Mouse (Mus musculus): ENCODE measurements around the gene Rbpjl. TPM values are rescaled to one million over a fixed set of nuclear protein-coding genes. Genes with fewer than 3 reads are reported as not detected.

Gene Rbpjl
- polyA plus RNA-seq, 1 experiment from 2014 or later, result 0.15 TPM

DNA sequence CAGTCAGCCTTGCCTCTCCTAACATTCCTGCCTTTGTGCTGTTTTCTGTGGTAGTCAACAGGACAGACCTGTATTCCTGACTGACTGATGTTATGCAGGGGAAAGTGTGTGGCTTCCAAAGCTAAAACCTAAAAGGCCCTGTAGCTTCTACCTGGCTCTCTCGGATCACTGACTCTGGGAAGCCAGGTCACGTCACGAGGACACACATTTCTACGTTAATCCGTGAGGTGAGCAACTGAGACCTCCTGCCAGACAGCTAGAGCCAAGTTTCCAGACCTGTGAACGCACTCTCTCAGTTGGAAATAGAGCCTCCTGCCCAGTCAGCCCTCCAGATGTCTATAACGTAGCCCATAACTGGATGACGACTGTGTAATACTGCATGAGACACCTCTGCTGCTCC, 19.0 kb downstream of the Rbpjl start:
- Histone ChIP-seq H3K27me3 (no peaks in the 10 kb centered on the region), H3K9ac (replicated peaks) (no peak overlapping the region), H3K4me2 (replicated peaks) (no peak overlapping the region), H3K4me3 (no peak overlapping the region), H3K9me3 (0 out of 2 replicates have a peak, but pooled peaks cover 2% of the 10 kb centered on the region), H3K27ac (replicated peaks) (no peak overlapping the region), H3K36me3 (no peaks in the 10 kb centered on the region), H3K4me1 (no peaks in the 10 kb centered on the region)
- ATAC-seq (ENCODE audit: low FRiP score, low read depth), result no peak
- 81% methylated on average over 8 of the region's 8 CpGs for WGBS

DNA sequence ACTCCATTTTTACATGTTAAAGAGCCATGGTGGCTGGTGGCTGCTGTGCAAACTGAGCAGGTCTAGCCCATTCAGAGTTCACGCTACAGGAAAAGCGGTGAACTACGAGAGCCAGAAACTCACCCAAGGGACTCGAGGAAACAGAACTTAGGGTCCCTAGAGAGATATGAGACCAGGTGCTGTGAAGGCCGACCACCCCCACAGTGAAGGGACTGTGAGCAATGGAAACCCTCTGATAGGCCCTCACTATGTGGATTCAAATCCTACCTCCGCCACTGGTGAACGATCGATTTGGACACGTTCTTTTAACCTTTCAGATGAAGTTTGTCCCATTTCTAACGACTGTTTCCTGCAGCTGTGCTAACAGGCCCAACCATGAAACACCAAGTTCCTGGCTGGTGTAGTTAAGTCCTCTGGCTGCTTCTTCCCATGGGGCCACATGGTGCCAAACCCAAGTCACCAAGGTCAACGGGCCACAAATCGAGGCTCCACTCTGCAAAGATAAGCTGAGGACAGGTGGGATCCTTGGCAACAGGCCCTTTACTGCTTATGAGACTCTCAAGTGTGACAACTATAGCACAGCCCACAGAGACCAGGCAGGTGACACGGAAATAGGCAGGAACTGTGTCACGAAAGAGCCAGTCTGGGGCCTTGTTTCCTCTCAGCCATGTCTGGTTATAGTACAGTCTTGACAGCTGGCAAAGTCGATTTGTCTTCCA, 19.9 kb downstream of the Rbpjl start:
- Histone ChIP-seq H3K27me3 (no peaks in the 10 kb centered on the region), H3K4me3 (no peak overlapping the region), H3K9ac (replicated peaks) (no peak overlapping the region), H3K27ac (replicated peaks) (no peak overlapping the region), H3K4me2 (replicated peaks) (no peak overlapping the region), H3K9me3 (0 out of 2 replicates have a peak, but pooled peaks cover 2% of the 10 kb centered on the region), H3K4me1 (no peaks in the 10 kb centered on the region), H3K36me3 (no peaks in the 10 kb centered on the region)
- 91% methylated on average over 15 of the region's 15 CpGs for WGBS
- ATAC-seq (ENCODE audit: low FRiP score, low read depth), result no peak

DNA sequence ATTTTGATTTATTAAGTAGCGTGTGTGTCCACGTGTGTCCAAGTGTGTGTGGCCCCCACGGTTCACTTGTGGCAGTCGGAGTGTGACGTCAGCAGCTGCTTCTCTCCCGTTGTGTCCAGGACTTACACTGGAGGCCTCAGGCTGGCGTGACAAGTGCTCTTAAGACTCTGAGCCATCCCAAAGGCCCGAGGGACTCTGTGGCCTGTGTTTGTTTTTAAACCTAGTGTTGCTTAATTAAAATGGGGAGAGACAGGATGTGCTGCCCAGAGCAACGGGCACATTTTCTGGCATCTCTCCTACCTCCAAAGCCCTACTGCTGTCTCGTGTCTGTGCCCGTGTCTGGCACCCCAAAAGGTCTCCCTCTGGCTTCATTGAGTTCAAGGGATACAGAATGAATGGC, 20.5 kb downstream of the Rbpjl start:
- Histone ChIP-seq H3K9me3 (0 out of 2 replicates have a peak, but pooled peaks cover 2% of the 10 kb centered on the region), H3K4me3 (no peak overlapping the region), H3K4me1 (no peaks in the 10 kb centered on the region), H3K27ac (replicated peaks) (no peak overlapping the region), H3K27me3 (no peaks in the 10 kb centered on the region), H3K36me3 (no peaks in the 10 kb centered on the region), H3K9ac (replicated peaks) (no peak overlapping the region), H3K4me2 (replicated peaks) (no peak overlapping the region)
- no peak for ATAC-seq (ENCODE audit: low FRiP score, low read depth)
- 92% methylated on average over 11 of the region's 11 CpGs for WGBS

DNA sequence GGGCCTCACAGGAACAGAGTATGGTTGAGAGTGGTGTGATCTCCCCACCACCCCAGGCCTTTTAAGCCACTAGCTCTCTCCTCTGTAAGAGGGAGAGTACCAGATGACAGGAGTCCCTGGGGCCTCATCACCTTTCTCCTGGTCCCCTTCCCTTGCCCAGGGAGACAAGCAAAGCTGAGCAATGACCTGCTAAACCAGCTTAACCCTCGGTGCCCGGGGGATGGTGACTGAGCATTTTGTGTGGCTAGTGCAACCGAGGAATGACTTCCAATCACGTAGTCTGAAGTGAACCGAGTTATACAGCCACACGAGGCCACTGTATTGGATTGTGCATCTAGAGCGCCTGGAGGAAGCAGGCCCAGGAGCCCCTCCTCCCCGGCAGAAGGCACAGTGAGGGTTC, 21.5 kb downstream of the Rbpjl start:
- no peak for ATAC-seq (ENCODE audit: low FRiP score, low read depth)
- H3K27me3 ChIP-seq, result no peaks in the 10 kb centered on the region
- WGBS, result 85% methylated on average over 8 of the region's 8 CpGs
- no peaks in the 10 kb centered on the region for H3K4me1 ChIP-seq
- no peak overlapping the region for H3K27ac ChIP-seq (replicated peaks)
- no peak overlapping the region for H3K4me3 ChIP-seq
- no peak overlapping the region for H3K9ac ChIP-seq (replicated peaks)
- H3K36me3 ChIP-seq, result no peaks in the 10 kb centered on the region
- H3K9me3 ChIP-seq, result 0 out of 2 replicates have a peak, but pooled peaks cover 2% of the 10 kb centered on the region
- no peak overlapping the region for H3K4me2 ChIP-seq (replicated peaks)

DNA sequence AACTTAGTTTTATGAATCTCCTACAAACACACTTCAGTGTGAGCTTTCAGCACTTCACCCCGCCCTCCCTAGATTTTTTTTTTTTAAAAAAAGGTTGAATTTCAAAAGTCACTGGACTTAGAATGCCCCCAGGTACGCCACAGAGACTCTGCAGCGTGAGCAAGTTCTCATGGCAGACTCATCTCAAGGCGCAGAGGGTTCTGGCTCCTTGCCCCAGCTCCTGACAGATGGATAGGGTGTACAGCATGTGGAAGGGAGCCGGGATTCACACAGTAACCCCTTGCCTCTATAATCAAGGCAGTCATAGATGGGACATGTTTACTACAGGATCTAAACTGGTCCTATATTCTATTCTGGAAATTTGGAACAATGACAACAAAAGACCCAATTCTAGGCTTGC, 22.5 kb downstream of the Rbpjl start:
- no peak overlapping the region for H3K4me2 ChIP-seq (replicated peaks)
- H3K9ac ChIP-seq (replicated peaks), result no peak overlapping the region
- H3K4me1 ChIP-seq, result no peaks in the 10 kb centered on the region
- H3K27ac ChIP-seq (replicated peaks), result no peak overlapping the region
- no peaks in the 10 kb centered on the region for H3K36me3 ChIP-seq
- no peak for ATAC-seq (ENCODE audit: low FRiP score, low read depth)
- H3K9me3 ChIP-seq, result 0 out of 2 replicates have a peak, but pooled peaks cover 2% of the 10 kb centered on the region
- 92% methylated on average over 5 of the region's 5 CpGs for WGBS
- no peaks in the 10 kb centered on the region for H3K27me3 ChIP-seq
- no peak overlapping the region for H3K4me3 ChIP-seq

DNA sequence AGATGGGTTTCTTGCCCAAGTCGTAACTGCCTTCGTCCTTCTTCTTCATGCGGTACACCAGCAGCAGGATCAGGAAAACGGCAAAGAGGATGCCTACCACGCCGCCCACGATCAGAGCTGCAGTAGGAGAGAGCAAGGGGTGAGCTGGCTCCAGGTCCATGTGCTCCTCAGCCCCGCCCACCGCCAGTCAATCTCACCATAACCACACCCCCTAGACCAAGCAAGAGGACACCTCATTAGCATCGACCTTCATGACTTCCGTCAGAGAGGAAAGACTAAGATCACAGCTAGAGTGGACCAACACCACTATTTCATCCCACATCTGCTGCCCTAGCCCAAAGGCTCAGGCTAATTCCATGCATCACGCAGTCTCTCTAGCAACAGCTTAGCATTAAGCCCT, 23.2 kb downstream of the Rbpjl start:
- WGBS, result 32% methylated on average over 12 of the region's 12 CpGs
- no peaks in the 10 kb centered on the region for H3K36me3 ChIP-seq

DNA sequence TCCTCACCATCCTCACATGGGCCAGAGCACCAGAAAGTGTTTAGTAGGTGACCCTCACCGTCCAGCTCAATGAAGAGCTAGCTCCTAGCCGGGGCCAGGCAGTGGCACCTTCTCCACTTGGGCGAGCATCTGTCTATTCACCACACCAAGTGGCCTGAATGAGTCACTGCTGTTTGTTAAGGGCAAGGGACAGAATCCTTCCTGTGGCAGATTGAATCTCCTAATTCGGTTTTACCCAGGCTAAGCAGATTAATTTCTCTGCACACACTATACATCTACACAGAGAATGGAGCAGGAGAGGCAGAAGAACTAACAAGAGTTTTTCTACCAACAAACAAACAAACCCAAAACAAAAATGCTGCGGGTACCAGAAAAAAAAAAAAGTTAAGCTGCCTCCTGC, 24.0 kb downstream of the Rbpjl start:
- 0 out of 2 replicates have a peak, but pooled peaks cover 6% of the 10 kb centered on the region for H3K27me3 ChIP-seq
- H3K4me2 ChIP-seq (replicated peaks), result no peak overlapping the region
- ATAC-seq (ENCODE audit: low FRiP score, low read depth), result no peak
- H3K9me3 ChIP-seq, result 0 out of 2 replicates have a peak, but pooled peaks cover 2% of the 10 kb centered on the region
- no peak overlapping the region for H3K4me3 ChIP-seq
- H3K9ac ChIP-seq (replicated peaks), result no peak overlapping the region
- H3K36me3 ChIP-seq, result no peaks in the 10 kb centered on the region
- peaks cover 6% of the 10 kb centered on the region for H3K4me1 ChIP-seq
- 70% methylated on average over 5 of the region's 5 CpGs for WGBS
- no peak overlapping the region for H3K27ac ChIP-seq (replicated peaks)

More for the DNA sequence above, 23.2 kb downstream of the Rbpjl start:
- no peak overlapping the region for H3K27ac ChIP-seq (replicated peaks)
- H3K9me3 ChIP-seq, result 0 out of 2 replicates have a peak, but pooled peaks cover 2% of the 10 kb centered on the region
- H3K4me2 ChIP-seq (replicated peaks), result no peak overlapping the region
- H3K27me3 ChIP-seq, result 0 out of 2 replicates have a peak, but pooled peaks cover 6% of the 10 kb centered on the region
- no peak overlapping the region for H3K9ac ChIP-seq (replicated peaks)
- H3K4me1 ChIP-seq, result peaks cover 6% of the 10 kb centered on the region; the same call in 1 of the 2 replicates
- no peak for ATAC-seq (ENCODE audit: low FRiP score, low read depth)
- no peak overlapping the region for H3K4me3 ChIP-seq

DNA sequence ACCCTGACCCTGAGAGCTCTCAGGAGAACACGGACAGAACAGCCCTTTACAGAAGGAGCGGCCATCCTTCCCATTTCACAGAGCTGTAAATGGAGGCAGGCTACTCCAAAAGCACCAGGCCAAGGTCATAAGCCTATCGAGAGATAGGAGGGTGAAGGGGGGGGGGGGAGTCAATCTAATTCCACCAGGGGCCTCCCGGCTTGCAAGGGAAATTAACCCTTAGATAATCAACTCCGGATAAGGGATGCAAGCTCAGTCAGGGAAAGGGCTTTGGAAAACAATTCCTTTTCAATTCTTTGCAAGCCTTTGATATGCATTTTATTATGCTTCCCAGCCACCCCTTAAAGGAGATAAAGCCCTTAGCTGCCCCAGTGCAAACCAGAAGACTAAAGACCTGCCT, 25.5 kb downstream of the Rbpjl start:
- H3K9ac ChIP-seq (replicated peaks), result no peak overlapping the region
- H3K27ac ChIP-seq (replicated peaks), result no peak overlapping the region
- H3K4me3 ChIP-seq, result no peak overlapping the region
- WGBS, result 36% methylated on average over 5 of the region's 5 CpGs
- no peak overlapping the region for H3K4me2 ChIP-seq (replicated peaks)
- 0 out of 2 replicates have a peak, but pooled peaks cover 2% of the 10 kb centered on the region for H3K9me3 ChIP-seq
- 0 out of 2 replicates have a peak, but pooled peaks cover 6% of the 10 kb centered on the region for H3K27me3 ChIP-seq
- H3K36me3 ChIP-seq, result no peaks in the 10 kb centered on the region
- no peak for ATAC-seq (ENCODE audit: low FRiP score, low read depth)
- H3K4me1 ChIP-seq, result peaks cover 17% of the 10 kb centered on the region

DNA sequence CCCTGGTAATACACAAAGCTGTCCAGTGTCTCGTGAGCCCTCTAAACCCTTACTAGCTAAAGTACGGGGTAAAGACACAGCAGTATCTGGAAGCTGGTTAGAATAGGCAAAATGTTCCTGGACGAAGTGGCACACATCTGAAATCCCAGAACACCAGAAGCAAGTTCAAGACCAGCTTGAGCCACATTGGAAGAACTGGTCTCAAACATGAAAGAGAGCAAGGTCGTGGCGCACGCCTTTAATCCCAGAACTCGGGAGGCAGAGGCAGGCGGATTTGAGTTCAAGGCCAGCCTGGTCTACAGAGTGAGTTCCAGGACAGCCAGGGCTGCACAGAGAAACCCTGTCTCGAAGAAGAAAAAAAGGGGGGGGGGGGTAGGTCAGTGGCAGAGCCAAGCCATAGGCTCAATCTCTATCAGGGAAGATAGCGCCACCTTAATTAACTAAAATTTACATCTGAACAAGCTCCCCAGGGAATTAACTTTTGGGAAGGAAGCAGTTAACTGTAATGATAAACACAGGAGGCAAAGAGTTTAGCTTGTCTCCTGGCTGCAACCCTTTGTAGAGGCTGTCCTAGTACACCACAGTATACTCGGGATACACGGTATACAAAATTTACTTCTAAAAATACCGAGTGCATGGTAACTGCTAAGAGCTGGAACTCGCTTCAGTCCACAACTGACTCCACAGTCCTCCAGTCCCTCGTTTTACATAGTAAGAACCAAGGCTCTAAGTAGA, 27.1 kb downstream of the Rbpjl start:
- peaks cover 6% of the 10 kb centered on the region; the same call in 1 of the 2 replicates for H3K27me3 ChIP-seq
- H3K36me3 ChIP-seq, result no peaks in the 10 kb centered on the region
- H3K9ac ChIP-seq (replicated peaks), result no peak overlapping the region
- no peaks in the 10 kb centered on the region for H3K9me3 ChIP-seq
- WGBS, result 41% methylated on average over 15 of the region's 15 CpGs
- H3K4me1 ChIP-seq, result peaks cover 17% of the 10 kb centered on the region
- no peak overlapping the region for H3K27ac ChIP-seq (replicated peaks)
- no peak overlapping the region for H3K4me2 ChIP-seq (replicated peaks)
- ATAC-seq (ENCODE audit: low FRiP score, low read depth), result no peak
- H3K4me3 ChIP-seq, result no peak overlapping the region

DNA sequence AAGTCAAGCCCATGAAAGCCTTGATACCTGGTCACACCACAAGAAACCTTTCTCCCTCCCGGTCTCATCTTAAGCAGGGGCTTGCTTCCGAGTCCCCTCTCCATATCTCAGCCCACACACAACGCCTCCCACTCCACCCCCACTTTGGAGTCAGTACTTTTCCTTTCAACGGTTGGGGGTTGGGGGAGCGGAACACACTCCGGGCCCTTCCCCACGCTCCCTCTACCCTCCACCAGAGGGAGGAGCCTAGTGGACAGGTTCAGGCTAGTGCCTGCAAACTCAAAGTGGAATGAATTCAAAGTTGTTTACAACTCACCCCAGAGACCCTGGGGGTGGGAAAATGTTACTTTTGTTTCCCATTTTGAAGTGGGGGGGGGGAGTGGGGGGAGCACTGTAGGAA, 27.8 kb downstream of the Rbpjl start:
- 21% methylated on average over 7 of the region's 7 CpGs for WGBS
- Histone ChIP-seq H3K4me2 (replicated peaks) (no peak overlapping the region), H3K27ac (replicated peaks) (no peak overlapping the region), H3K9ac (replicated peaks) (no peak overlapping the region), H3K4me3 (no peak overlapping the region), H3K4me1 (peaks cover 17% of the 10 kb centered on the region), H3K9me3 (no peaks in the 10 kb centered on the region), H3K27me3 (peaks cover 6% of the 10 kb centered on the region; the same call in 1 of the 2 replicates), H3K36me3 (no peaks in the 10 kb centered on the region)
- ATAC-seq (ENCODE audit: low FRiP score, low read depth), result no peak

DNA sequence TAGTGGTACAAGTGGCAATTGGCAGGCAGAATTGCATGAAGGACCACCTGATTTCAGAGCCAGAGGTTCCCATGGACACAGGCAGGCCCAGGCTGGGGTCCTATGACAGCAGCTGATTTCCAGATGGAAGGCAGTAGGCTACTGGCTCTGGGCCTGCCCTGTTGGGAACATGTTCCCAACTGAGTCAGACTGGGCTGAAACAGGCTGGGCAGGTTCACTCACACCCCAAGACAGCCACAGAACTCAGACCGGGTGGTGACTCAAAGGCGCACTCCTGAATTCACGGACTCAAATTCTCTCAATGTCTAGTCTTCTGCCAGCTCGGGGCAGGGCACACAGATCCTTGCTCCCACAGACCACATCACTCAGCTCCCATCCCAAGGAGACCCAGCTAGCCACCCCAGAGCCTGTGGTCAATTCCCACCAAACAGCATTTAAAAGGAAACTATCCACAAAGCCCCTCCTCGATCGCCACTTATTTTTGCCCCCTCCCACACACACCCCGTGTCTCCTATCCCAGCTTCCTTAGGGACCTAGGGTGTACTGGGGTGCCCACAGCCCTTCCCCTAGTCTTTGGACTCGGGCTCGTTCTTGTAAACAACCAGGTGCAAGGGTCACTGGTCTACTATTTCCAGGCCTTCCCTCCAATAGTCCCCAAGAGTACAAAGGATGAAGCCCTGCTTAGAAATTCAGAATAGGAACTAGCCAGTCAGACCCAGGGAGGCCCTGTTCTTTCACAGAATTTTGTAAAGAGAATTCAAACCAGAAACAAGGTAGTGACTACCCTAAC, 28.9 kb downstream of the Rbpjl start:
- WGBS, result 65% methylated on average over 9 of the region's 9 CpGs
- no peak for ATAC-seq (ENCODE audit: low FRiP score, low read depth)
- Histone ChIP-seq H3K27ac (replicated peaks) (no peak overlapping the region), H3K4me3 (no peak overlapping the region), H3K4me1 (peaks cover 24% of the 10 kb centered on the region), H3K36me3 (no peaks in the 10 kb centered on the region), H3K9me3 (no peaks in the 10 kb centered on the region), H3K9ac (replicated peaks) (no peak overlapping the region), H3K27me3 (peaks cover 6% of the 10 kb centered on the region; the same call in 1 of the 2 replicates), H3K4me2 (replicated peaks) (no peak overlapping the region)

All from midbrain, embryonic 12.5 days (tissue).